Mouse (Mus musculus): ENCODE data around the gene Gpatch3. TPM values are rescaled to one million over a fixed set of nuclear protein-coding genes. Genes with fewer than 3 reads are reported as not detected.

Gene Gpatch3
- polyA plus RNA-seq, 1 experiment from 2014 or later: 7.7 TPM

Small RNAs within 50 kb of the gene (microRNA-seq; reads per million reads assigned to microRNA genes)
- gene Gm23158: not detected

Other genes with a start within 250 kb of the Gpatch3 start
- 14.0 and 16.9 TPM in 2 replicates for gene Wdtc1, start 221.3 kb upstream of the Gpatch3 start, polyA plus RNA-seq (2015; fragmentation: Nextera tagmentation; extraction: Ambion mirVana)
- 5.6 and 7.3 TPM in 2 replicates for gene Slc9a1, start 205.0 kb upstream of the Gpatch3 start, polyA plus RNA-seq (2015; fragmentation: Nextera tagmentation; extraction: Ambion mirVana)
- 0.27 TPM in 1 of 2 replicates, not detected in the other for gene Tent5b, start 94.6 kb upstream of the Gpatch3 start, polyA plus RNA-seq (2015; fragmentation: Nextera tagmentation; extraction: Ambion mirVana)
- 1.5 and 2.9 TPM in 2 replicates for gene Trnp1, start 76.2 kb upstream of the Gpatch3 start, polyA plus RNA-seq (2015; fragmentation: Nextera tagmentation; extraction: Ambion mirVana)
- gene Kdf1, start 55.8 kb upstream of the Gpatch3 start, polyA plus RNA-seq (2015; fragmentation: Nextera tagmentation; extraction: Ambion mirVana): 0.26 and 0.39 TPM in 2 replicates
- 311 and 312 TPM in 2 replicates for gene Nudc, start 28.7 kb upstream of the Gpatch3 start, polyA plus RNA-seq (2015; fragmentation: Nextera tagmentation; extraction: Ambion mirVana)
- gene Nr0b2, start 21.4 kb upstream of the Gpatch3 start, polyA plus RNA-seq (2015; fragmentation: Nextera tagmentation; extraction: Ambion mirVana): not detected in 2 replicates
- gene Gpn2, start 9.6 kb downstream of the Gpatch3 start, polyA plus RNA-seq (2015; fragmentation: Nextera tagmentation; extraction: Ambion mirVana): 25.0 and 29.5 TPM in 2 replicates
- 0.92 and 0.99 TPM in 2 replicates for gene Sfn, start 27.4 kb downstream of the Gpatch3 start, polyA plus RNA-seq (2015; fragmentation: Nextera tagmentation; extraction: Ambion mirVana)
- 3.2 and 4.6 TPM in 2 replicates for gene Zdhhc18, start 75.4 kb downstream of the Gpatch3 start, polyA plus RNA-seq (2015; fragmentation: Nextera tagmentation; extraction: Ambion mirVana)
- 13.6 and 14.5 TPM in 2 replicates for gene Pigv, start 97.9 kb downstream of the Gpatch3 start, polyA plus RNA-seq (2015; fragmentation: Nextera tagmentation; extraction: Ambion mirVana)
- 44.7 and 48.9 TPM in 2 replicates for gene Arid1a, start 182.0 kb downstream of the Gpatch3 start, polyA plus RNA-seq (2015; fragmentation: Nextera tagmentation; extraction: Ambion mirVana)

Measured in forebrain, embryonic 13.5 days (tissue).